23 mouse cellular contexts compared by ENCODE assay signal in genomic region chr2:126331794-126332193, GRCm38 (mm10).
DNase-seq lines count a peak whose midpoint lies in the region; ATAC-seq and TF ChIP-seq lines count a peak whose summit lies in the region.
"Had no signal": no experiment of that assay in that cellular context is flagged by ENCODE, and none has a peak within 500 bp of the region (broad histone marks: within the 10 kb centered on the region; RNA-seq: fewer than 3 reads in every experiment).

No protein-coding gene starts in this region.

- H3K36me3 ChIP-seq in CH12.LX (replicated peaks in 1 of 2; ENCODE audit: control insufficient read depth in 1 of 2, insufficient read depth in 1 of 2, low read length in 1 of 2): no peaks in the 10 kb centered on the region
- no peaks in the 10 kb centered on the region for H3K36me3 ChIP-seq in intestine, embryonic 15.5 days
- H3K36me3 ChIP-seq: embryonic facial prominence, embryonic 13.5 days; embryonic facial prominence, embryonic 15.5 days; forebrain, embryonic 10.5 days; forebrain, embryonic 12.5 days had no signal

- H3K9ac ChIP-seq in CH12.LX (ENCODE audit: insufficient read depth, low read depth): peak overlapping the region; percentile 56
- no peak overlapping the region for H3K9ac ChIP-seq in intestine, embryonic 15.5 days
- H3K9ac ChIP-seq: embryonic facial prominence, embryonic 13.5 days; embryonic facial prominence, embryonic 15.5 days; forebrain, embryonic 12.5 days had no signal

- H3K4me2 ChIP-seq in CH12.LX (ENCODE audit: insufficient read depth, low read depth, poor library complexity, severe bottlenecking): peak overlapping the region; percentile 30
- H3K4me2 ChIP-seq in intestine, embryonic 15.5 days (replicated peaks): no peak overlapping the region
- H3K4me2 ChIP-seq: embryonic facial prominence, embryonic 13.5 days; embryonic facial prominence, embryonic 15.5 days; forebrain, embryonic 12.5 days had no signal

- intact Hi-C loops in gastrocnemius, postnatal 14 days (cut with DNase I; ENCODE audit: low total_unique reads): no loop called here

- H3K4me3 ChIP-seq in CH12.LX (replicated peaks in 1 of 3; ENCODE audit: low read depth in 2 of 3, low read length in 2 of 3, poor library complexity in 1 of 3): no peak overlapping the region
- H3K4me3 ChIP-seq in intestine, embryonic 15.5 days (replicated peaks): no peak overlapping the region
- H3K4me3 ChIP-seq: embryonic facial prominence, embryonic 13.5 days; embryonic facial prominence, embryonic 15.5 days; erythroblast, embryonic 14.5 days; forebrain, embryonic 10.5 days; forebrain, embryonic 12.5 days had no signal

- no peak overlapping the region for H3K27ac ChIP-seq in CH12.LX (ENCODE audit: insufficient read depth, low read depth)
- no peak overlapping the region for H3K27ac ChIP-seq in intestine, embryonic 15.5 days
- H3K27ac ChIP-seq: embryonic facial prominence, embryonic 13.5 days; embryonic facial prominence, embryonic 15.5 days; forebrain, embryonic 10.5 days; forebrain, embryonic 12.5 days had no signal

- H3K9me3 ChIP-seq in CH12.LX (replicated peaks; ENCODE audit: low read length): no peaks in the 10 kb centered on the region
- no peaks in the 10 kb centered on the region for H3K9me3 ChIP-seq in intestine, embryonic 15.5 days
- H3K9me3 ChIP-seq: embryonic facial prominence, embryonic 13.5 days; embryonic facial prominence, embryonic 15.5 days; forebrain, embryonic 10.5 days; forebrain, embryonic 12.5 days had no signal

- 91% methylated on average over 3 of the region's 3 CpGs for WGBS in intestine, embryonic 15.5 days

- H3K27me3 ChIP-seq in CH12.LX (replicated peaks): no peaks in the 10 kb centered on the region
- H3K27me3 ChIP-seq in intestine, embryonic 15.5 days (replicated peaks): no peaks in the 10 kb centered on the region
- H3K27me3 ChIP-seq: embryonic facial prominence, embryonic 13.5 days; embryonic facial prominence, embryonic 15.5 days; forebrain, embryonic 12.5 days had no signal

- TF ChIP-seq POLR2A in CH12.LX (IDR thresholded peaks at IDR 0.05; ENCODE audit: low read depth, low read length): no peak

- no peak; the same call in 1 of the 2 replicates for TF ChIP-seq RAD21 in CH12.LX (IDR thresholded peaks at IDR 0.05; ENCODE audit: low read depth, low read length)

- H3K4me1 ChIP-seq in CH12.LX (ENCODE audit: control insufficient read depth in 1 of 2, insufficient read depth in 2 of 2): peaks cover 13 to 28% of the 10 kb centered on the region in 2 experiments
- no peaks in the 10 kb centered on the region for H3K4me1 ChIP-seq in intestine, embryonic 15.5 days (replicated peaks)
- H3K4me1 ChIP-seq: embryonic facial prominence, embryonic 13.5 days; embryonic facial prominence, embryonic 15.5 days; forebrain, embryonic 10.5 days; forebrain, embryonic 12.5 days had no signal

- in situ Hi-C loops in CH12.LX (cut with MboI; ENCODE audit: low pct_ligation_motif_present, low pct_unique_long_range_greater_than_20kb, low sequenced_read_pairs): no loop called here

- TF ChIP-seq CTCF in CH12.LX (conservative IDR thresholded peaks at IDR 0.05 in 1 of 2, IDR thresholded peaks at IDR 0.05 in 1 of 2; ENCODE audit: low read depth in 2 of 2, low read length in 2 of 2): no peak

- TF ChIP-seq EP300 in CH12.LX (IDR thresholded peaks at IDR 0.05; ENCODE audit: low read length): peak; percentile 75

- peak; percentile 39 for DNase-seq in CD4-positive helper T cell, adult 2 months (ENCODE audit: low read depth, low spot score)
- peak; percentile 3 for DNase-seq in CD4-positive, CD25-positive, alpha-beta regulatory T cell, adult 2 months (ENCODE audit: low read depth, low spot score)
- peak; percentile 54 for DNase-seq in CH12.LX (ENCODE audit: extremely low read depth)
- no peak for DNase-seq in layer of hippocampus, postnatal 36 days
- DNase-seq in gastrocnemius, postnatal 14 days: no peak
- DNase-seq: adrenal gland, adult 2 months; adrenal gland, postnatal 10 days; adrenal gland, postnatal 25 days; cerebellum, adult 11 months; cerebellum, adult 18-20 months; cerebellum, adult 8-10 months; cerebellum, adult 9-11 months; cerebellum, postnatal 14 days; cerebellum, postnatal 36 days; embryo, embryonic 11 days had no signal

- no peaks in the 10 kb centered on the region for H3K79me2 ChIP-seq in CH12.LX (replicated peaks; ENCODE audit: control insufficient read depth, extremely low read depth, insufficient read depth, poor library complexity, severe bottlenecking)

- dilution Hi-C loops in CH12.LX (cut with MboI; ENCODE audit: extremely low pct_ligation_motif_present, extremely low pct_unique_long_range_greater_than_20kb, low sequenced_read_pairs): no loop called here

- ATAC-seq in intestine, embryonic 15.5 days: no peak
- ATAC-seq: forebrain, embryonic 14.5 days; forebrain, embryonic 16.5 days had no signal

TF ChIP-seq in CH12.LX, 34 proteins besides CTCF, POLR2A, EP300 and RAD21:
- no peak for TF ChIP-seq MAFK (IDR thresholded peaks at IDR 0.05; ENCODE audit: insufficient replicate concordance, low read length)
- TF ChIP-seq IRF4 (IDR thresholded peaks at IDR 0.05; ENCODE audit: low read depth, low read length): peak; percentile 56
- peak; percentile 33; the same call in 1 of the 2 replicates for TF ChIP-seq BHLHE40 (IDR thresholded peaks at IDR 0.05; ENCODE audit: low read depth, low read length)
- TF ChIP-seq ZC3H11A (IDR thresholded peaks at IDR 0.05; ENCODE audit: low read depth, low read length): no peak
- TF ChIP-seq CHD1 (IDR thresholded peaks at IDR 0.05; ENCODE audit: low read depth, low read length): no peak
- no peak for TF ChIP-seq TBP (conservative IDR thresholded peaks at IDR 0.05; ENCODE audit: low read depth, low read length)
- TF ChIP-seq SMC3 (IDR thresholded peaks at IDR 0.05; ENCODE audit: low read depth, low read length): no peak
- no peak for TF ChIP-seq ZKSCAN1 (IDR thresholded peaks at IDR 0.05; ENCODE audit: borderline replicate concordance, low read depth, low read length)
- 0 out of 2 replicates have a peak, but pooled peaks have one; percentile 23 for TF ChIP-seq ELF1 (IDR thresholded peaks at IDR 0.05; ENCODE audit: low read depth, low read length)
- peak; percentile 55 for TF ChIP-seq MEF2A (IDR thresholded peaks at IDR 0.05; ENCODE audit: borderline replicate concordance, low read depth, low read length)
- no peak for TF ChIP-seq MAZ (IDR thresholded peaks at IDR 0.05; ENCODE audit: low read depth, low read length)
- TF ChIP-seq JUND (conservative IDR thresholded peaks at IDR 0.05; ENCODE audit: low read depth, low read length): no peak

Comparison
In these comparisons a context has a peak if more than half of its experiments do, and no peak if none do; other contexts are left out.
1. DNase-seq: peak in CD4-positive helper T cell, adult 2 months (single experiment), CD4-positive, CD25-positive, alpha-beta regulatory T cell, adult 2 months (single experiment) and CH12.LX (single experiment); none in layer of hippocampus, postnatal 36 days (0 of 2) and gastrocnemius, postnatal 14 days (single experiment).